Mouse (Mus musculus) 416B (cell line): ENCODE data around the gene Olfr743.
"Not testable (repeated sequence)": the region's sequence is repeated elsewhere in the genome, so short reads cannot be mapped to it uniquely, and the experiment has no call there.

Experiments
- DNase-seq: peaks from one replicate; pipeline ENCODE4 v3.0.0; 2011; ENCODE audit warnings: low read depth

Gene Olfr743

GRCm38 (mm10) chr14:50521539-50521938, at the start of gene Olfr743:
TSS of gene Olfr743 (plus strand) at chr14:50521839.
- no peak for DNase-seq

- DNase-seq = no peak
Measured at GRCm38 (mm10) chr14:50472438-50472837, 49.2 kb upstream of the Olfr743 start, which contains the start of gene Olfr741. TSS of gene Olfr741 (plus strand) at chr14:50472738.

- DNase-seq = no peak
Measured at GRCm38 (mm10) chr14:50478406-50478805, 43.2 kb upstream of the Olfr743 start.

GRCm38 (mm10) chr14:50503300-50503699, 18.3 kb upstream of the Olfr743 start, which contains the start of gene Olfr742:
TSS of gene Olfr742 (plus strand) at chr14:50503600.
- no peak for DNase-seq

- DNase-seq = no peak
Measured at GRCm38 (mm10) chr14:50552734-50553133, 31.1 kb downstream of the Olfr743 start.

GRCm38 (mm10) chr14:50573056-50573455, 51.4 kb downstream of the Olfr743 start:
- not testable (repeated sequence) for DNase-seq
